ENCODE assay signal across 17 mouse cellular contexts in the genomic region with DNA sequence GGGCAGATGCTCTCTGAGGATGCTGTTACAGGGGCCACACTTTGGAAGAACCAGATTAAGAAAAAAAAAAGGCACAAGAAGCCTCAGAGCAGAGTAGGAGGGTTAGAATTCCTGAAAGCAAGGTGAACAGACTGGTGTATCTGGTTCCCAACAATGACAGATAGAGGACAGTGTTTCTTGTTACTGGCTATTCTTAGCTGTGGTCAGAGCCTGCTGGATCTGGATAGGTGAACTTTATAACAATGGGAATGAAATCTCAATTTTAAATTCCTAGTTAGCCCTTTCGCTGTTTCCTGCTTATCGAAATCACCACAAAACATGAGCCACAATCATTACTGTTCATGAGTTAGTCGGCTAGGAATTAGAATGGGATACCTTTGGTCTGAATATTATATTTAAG.
"Had no signal": no experiment of that assay in that cellular context is flagged by ENCODE, and none has a peak within 500 bp of the region (broad histone marks: within the 10 kb centered on the region; RNA-seq: fewer than 3 reads in every experiment).

No protein-coding gene starts in this region.

- H3K4me3 ChIP-seq: midbrain, embryonic 12.5 days; midbrain, embryonic 15.5 days; neural tube, embryonic 12.5 days; neural tube, embryonic 15.5 days had no signal

- H3K9me3 ChIP-seq: midbrain, embryonic 12.5 days; midbrain, embryonic 15.5 days; neural tube, embryonic 12.5 days; neural tube, embryonic 15.5 days had no signal

- H3K27ac ChIP-seq: liver, embryonic 14.5 days; macrophage; midbrain, embryonic 12.5 days; midbrain, embryonic 15.5 days; neural tube, embryonic 12.5 days; neural tube, embryonic 15.5 days had no signal

- H3K27me3 ChIP-seq: midbrain, embryonic 12.5 days; midbrain, embryonic 15.5 days; neural tube, embryonic 12.5 days; neural tube, embryonic 15.5 days had no signal

- ATAC-seq: liver, postnatal 0 days; lung, postnatal 0 days; midbrain, embryonic 15.5 days had no signal

- H3K9ac ChIP-seq: liver, embryonic 14.5 days; liver, postnatal 0 days; lung, embryonic 14.5 days; midbrain, embryonic 12.5 days; midbrain, embryonic 15.5 days; neural tube, embryonic 12.5 days; neural tube, embryonic 15.5 days had no signal

- H3K36me3 ChIP-seq: midbrain, embryonic 12.5 days; midbrain, embryonic 15.5 days; neural tube, embryonic 12.5 days; neural tube, embryonic 15.5 days had no signal

- DNase-seq: kidney, adult 9 months; kidney, postnatal 14 days; kidney, postnatal 4 days; liver, postnatal 0 days; lung, embryonic 14.5 days; right cerebral cortex, adult 18-20 months; right cerebral cortex, postnatal 14 days; right cerebral cortex, postnatal 4 days; thymus, postnatal 36 days had no signal

- H3K4me2 ChIP-seq: liver, embryonic 11.5 days; lung, embryonic 14.5 days; midbrain, embryonic 12.5 days; midbrain, embryonic 15.5 days; neural tube, embryonic 12.5 days; neural tube, embryonic 15.5 days had no signal

- H3K4me1 ChIP-seq: neural tube, embryonic 12.5 days had no signal
